Mouse (Mus musculus) lung, postnatal 10 days (tissue): ENCODE data around the gene Tmpo.
A peak's percentile ranks its signal among the peaks of the same experiment; 100 is the strongest.

Source experiments
- DNase-seq: peaks from one replicate; pipeline ENCODE4 v3.0.0; 2021

Tmpo gene

DNA sequence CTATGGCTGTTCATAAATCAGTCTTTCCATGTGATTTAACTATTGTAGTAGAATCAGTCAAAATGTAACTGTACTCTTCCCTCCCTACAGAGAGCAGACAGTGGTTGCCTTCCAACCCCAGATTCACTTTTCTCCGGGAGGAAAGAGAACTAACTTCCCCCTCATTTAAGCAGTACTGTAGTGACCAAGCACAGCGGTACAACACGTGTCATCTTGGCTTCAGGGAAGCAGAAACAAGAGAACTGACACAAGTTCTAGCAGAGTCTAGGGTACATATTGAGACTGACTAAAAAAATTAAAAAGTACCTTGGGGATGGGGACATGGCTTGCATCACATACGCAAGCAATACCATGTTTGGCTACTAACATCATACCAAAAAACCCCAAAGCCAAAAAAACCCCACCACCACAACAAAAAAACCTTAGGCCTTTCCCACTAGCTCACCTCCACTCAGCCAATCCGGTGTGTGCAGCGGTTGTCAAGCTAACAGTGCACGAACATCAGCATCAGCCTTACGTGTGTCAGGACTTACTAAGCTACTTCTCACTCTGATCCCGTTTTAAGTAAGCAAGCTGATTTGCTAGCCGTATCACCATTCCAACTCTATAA lies 27.1 kb downstream of the Tmpo start:
- no peak for DNase-seq

DNA sequence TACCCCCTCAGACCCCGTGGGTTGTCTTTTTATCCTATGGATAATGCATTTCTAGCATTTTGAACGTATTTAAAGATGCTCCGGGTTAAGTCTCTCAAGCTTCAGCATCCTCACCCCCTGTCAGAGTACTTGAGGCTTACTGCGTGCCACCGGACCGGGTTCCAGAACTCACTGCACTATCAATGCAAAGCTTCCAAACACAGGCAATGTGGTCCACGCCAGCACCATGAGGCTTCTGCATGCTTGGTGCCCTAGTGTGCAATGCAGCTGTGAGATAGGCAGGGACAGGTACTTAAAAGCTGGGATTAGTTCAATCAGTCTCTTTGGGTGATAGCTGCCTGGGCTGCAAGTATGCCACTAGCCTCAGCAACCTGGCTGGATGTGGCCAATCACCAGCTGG lies 35.7 kb downstream of the Tmpo start:
- no peak for DNase-seq

DNA sequence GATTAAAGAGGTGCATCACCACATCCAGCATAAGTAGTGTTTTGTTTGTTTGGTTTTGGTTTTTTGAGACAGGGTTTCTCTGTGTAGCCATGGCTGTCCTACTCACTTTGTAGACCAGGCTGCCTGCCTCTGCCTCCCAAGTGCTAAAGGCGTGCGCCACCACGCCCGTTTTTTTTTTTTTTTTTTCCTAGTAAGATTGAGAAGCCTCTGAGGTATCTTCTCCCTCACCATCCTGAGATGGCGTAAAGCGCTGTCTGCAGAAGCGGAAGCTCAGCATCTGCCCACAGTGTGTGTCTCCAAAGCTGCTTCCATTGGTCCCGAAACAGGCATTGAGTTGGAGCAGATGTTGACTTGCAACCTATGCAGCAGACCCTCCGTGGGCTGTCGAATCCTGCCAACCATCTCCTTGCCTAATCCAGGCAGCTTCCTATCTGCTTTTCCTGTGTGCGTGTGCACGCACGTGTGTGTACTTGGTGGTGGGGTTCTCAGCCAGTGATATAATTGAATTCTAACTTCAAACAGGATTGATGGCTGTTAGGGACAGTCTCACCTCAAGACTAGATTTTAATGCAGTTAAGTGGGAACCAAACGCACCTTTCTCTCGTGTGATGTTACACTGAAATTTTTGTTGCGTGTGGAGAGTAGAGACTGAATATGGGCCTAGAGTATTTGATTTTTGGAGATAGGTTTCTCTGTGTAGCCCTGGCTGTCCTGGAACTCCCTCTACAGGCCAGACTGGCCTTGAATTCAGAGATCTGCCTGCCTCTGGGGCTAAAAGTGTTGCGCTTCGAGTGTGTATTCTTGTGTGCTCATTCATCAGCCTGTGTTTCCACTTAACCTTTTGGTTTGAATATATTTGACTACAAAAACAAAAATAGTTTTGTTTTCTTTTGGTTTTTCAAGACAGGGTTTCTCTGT lies 37.5 kb downstream of the Tmpo start:
- no peak for DNase-seq

DNA sequence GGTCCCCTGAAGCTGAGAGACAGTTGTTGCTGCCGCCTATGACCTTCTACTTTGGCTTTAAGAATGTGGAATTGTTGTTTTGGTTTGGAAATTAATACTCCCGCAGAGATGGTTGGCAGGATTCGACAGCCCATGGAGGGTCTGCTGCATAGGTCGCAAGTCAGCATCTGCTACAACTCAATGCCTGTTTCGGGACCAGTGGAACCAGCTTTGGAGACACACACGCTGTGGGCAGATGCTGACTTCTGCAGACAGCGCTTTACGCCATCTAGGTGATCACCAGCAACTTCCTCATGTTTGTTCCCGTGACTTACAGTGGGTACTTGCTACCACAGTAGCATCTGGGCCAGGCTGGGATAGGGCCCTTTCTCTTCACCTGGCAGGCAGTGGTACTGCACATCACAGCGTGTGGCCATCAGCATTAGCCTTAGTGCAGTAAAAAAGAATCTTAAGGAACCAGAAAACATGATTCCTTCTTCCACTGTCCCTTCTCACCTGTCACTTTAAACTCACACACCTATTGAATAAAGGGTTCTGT lies 38.4 kb downstream of the Tmpo start:
- DNase-seq: no peak

- DNase-seq: peak; percentile 28
Measured at GRCm38 (mm10) chr10:91141564-91141963, 39.6 kb downstream of the Tmpo start.

DNA sequence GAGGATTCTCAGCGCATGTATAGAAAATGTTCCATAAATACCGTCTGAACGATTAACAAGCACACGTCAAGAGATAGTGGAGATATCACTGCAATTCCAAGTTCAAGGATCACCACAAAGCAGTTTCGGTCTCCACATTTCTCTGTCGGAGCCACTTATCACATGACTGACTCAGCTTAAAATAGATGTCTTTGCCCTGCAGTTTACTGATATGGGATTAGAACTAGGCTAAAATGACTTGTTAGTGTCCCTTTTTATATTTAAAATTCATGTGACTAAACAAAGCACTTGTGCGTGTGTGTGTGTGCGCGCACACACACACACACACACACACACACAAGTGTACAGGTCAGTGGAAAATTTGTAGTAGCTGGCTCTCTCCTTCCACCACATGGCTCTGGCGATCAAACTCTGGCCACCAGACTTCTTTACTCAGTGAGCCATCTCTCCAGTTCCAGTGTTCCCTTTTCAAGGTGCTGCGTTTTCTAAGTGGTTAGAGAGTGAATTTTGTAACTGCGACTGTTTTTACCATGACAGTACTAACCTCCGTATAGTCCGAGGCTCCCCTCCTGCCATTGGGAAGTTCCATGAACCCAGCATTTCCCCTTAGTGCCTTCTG lies 41.9 kb downstream of the Tmpo start:
- DNase-seq: no peak

GRCm38 (mm10) chr10:91138317-91138716 lies 42.8 kb downstream of the Tmpo start:
- DNase-seq: peak; percentile 26

DNA sequence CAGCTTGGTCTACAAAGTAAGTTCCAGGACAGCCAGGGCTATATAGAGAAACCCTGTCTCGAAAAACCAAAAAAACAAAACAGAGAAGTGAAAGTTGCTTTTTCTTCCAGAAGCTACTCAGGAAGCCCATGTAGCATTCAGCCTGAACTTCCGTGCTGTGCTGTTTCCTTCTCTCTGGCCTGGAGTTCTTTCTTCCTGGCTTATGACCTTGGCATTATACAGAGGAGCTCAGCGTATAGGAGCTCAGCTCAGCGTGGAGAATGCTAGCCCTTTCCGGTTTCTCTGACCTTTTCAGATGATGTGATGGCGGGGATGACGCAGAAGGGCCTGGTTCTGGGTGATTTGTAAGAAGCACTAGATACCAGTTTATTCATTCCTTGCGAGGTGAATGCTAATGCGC lies 43.7 kb downstream of the Tmpo start:
- DNase-seq: no peak

DNA sequence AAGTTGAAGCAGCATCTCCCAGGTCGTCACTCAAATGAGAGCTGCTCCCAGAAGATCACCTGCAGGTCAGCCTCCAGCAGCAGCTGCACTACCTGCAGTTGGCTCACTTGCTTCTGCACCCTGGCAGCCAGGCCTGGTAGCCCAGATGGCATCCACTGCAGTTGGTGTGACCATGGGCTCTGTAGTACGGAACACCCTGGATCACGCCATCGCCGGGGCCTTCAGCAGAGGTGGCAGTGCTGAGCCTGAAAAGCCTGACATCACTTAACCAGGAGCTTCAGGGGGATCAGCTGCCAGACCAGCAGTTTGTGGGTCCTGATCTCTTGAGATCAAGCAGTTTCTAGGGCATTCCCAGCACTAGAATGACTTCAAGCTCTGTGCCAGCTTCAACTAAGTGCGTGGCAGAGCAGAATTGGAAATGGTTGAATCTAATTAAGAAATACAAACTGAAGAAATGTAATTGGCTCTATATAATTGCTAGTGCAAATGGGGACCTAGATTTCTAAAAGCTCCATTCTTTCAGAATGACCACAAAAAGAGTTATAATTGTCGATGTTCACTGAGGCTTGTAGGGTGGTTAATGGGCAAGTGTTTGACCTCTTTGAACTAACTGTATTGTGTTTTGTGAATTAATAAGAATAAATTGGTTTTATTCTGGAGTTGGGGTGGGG lies 45.7 kb downstream of the Tmpo start:
- no peak for DNase-seq

GRCm38 (mm10) chr10:91131565-91131964 lies 49.5 kb downstream of the Tmpo start:
- no peak for DNase-seq

DNA sequence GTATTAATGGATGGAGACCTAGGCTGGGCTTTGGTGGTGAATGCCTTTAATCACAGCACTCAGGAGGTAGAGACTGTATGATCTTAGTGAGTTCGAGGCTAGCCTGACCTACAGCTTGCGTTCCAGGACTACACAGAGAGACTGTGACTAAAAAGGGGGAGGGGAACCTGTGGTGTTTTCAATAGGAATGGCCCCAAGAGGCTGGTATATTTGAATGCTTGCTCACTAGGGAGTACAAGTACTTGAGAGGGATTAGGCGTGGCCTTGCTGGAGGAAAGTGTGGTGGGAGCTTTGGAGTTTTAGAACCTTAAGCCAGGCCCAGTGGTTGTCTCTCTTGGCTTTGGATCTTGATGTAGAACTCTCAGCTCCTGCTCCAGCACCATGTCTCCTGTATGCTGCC lies 50.3 kb downstream of the Tmpo start:
- DNase-seq: no peak

GRCm38 (mm10) chr10:91128551-91129160 lies 52.5 kb downstream of the Tmpo start:
- no peak for DNase-seq

DNA sequence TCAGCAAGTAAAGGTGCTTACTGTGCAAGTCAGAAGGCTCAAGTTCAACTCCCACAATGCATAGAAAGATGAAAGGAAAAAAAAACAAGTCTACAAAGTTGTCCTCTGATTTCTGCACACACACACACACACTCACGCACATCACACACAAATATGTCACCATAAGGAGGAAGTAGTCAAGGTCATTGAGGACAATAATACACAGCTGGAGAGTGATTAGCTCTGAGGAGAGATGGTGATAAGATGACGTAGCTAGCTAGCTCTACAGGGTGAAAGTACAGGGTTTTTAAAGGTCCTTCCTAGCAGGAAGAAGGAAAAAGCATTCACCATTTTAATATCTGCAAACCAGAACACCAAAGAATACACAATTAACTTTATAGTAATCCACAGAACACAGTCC lies 53.7 kb downstream of the Tmpo start:
- DNase-seq: no peak

GRCm38 (mm10) chr10:91126618-91127355 lies 54.3 kb downstream of the Tmpo start:
- DNase-seq: no peak

DNA sequence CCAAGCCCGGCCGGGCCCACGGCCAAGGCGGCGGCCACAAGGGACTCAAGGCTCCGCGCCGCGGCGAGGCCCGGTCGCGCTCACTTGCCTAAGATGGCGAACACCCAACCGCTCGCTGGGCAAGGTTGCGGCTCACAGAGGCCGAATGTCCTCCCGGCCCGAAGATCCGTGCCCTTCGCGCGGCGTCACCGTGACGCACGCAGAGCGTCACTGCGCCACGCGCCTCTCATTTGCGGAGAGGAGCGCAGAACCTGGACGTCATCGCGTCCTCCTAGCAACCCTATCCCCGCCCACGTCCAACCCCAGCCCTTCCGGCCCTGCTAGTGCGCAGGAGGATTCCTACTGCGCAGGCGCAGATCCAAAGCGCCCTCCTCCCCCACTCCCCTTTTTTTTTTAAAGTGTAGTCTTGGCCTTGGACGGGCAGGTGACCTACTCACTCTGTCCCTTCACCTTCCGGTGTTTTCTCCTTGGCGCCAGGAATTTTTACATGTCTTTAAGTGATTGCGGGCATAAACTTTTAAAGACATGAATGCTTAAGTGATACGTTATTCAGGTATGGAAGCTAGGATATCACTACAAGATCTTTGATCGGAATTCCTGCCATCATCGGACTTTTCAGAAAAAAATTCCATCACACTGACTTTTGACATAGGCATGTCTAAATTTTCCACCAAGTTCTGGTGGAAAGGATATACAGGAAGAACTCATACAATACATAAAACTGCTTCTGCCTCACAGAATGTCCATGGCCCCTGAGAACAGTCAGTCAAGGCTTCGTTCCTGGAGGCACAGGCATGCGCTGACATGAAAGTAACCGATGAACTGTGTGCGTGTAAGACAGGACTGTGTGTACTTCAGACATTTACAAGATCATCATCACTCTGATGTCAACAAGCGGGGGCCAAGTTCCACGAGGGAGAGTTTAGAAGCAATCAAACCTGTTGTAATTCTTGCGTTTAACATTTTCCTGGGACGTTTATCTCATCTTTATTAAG lies 57.0 kb downstream of the Tmpo start, which contains the start of gene Slc25a3:
Slc25a3 (minus strand) TSS at position 232 of the 995 bp plus-strand sequence.
- DNase-seq: peak; percentile 99

GRCm38 (mm10) chr10:91123281-91123827 lies 57.8 kb downstream of the Tmpo start:
- peak; percentile 58 for DNase-seq

- no peak for DNase-seq
Measured at GRCm38 (mm10) chr10:91122646-91123045, 58.5 kb downstream of the Tmpo start.

GRCm38 (mm10) chr10:91116958-91117357 lies 64.2 kb downstream of the Tmpo start:
- DNase-seq: no peak

- DNase-seq: no peak
Measured at GRCm38 (mm10) chr10:91109841-91110240, 71.3 kb downstream of the Tmpo start.

- DNase-seq: no peak
Measured at GRCm38 (mm10) chr10:91105981-91106380, 75.1 kb downstream of the Tmpo start.
